Mouse (Mus musculus) cerebellum, adult 2 months (tissue): ENCODE data around the gene Acsm4. TPM values are rescaled to one million over a fixed set of nuclear protein-coding genes. Genes with fewer than 3 reads are reported as not detected.

ENCODE experiments used
- DNase-seq, 2 experiments: peaks; one replicate each; pipeline ENCODE4 v3.0.0; 2021
- H3K27ac ChIP-seq: fragments of 200-500 bp; 2 replicates; pipeline ENCODE4 v1.5.1; 2012; ENCODE audit warnings: low read length, control low read depth, inconsistent platforms; ENCODE audit not compliant: insufficient read depth
- H3K27me3 ChIP-seq: fragments of 200-500 bp; 2 replicates; pipeline ENCODE4 v1.6.1; 2012; ENCODE audit warnings: inconsistent platforms, mild to moderate bottlenecking, low read length, moderate library complexity; ENCODE audit not compliant: control insufficient read depth, insufficient read depth
- H3K4me1 ChIP-seq: fragments of 200-500 bp; 2 replicates; pipeline ENCODE4 v1.6.1; 2011; ENCODE audit warnings: low read length; ENCODE audit not compliant: control insufficient read depth, insufficient read depth
- H3K4me3 ChIP-seq: fragments of 200-500 bp; replicated peaks from 2 replicates; pipeline ENCODE3; 2011; ENCODE audit warnings: mild to moderate bottlenecking, low read depth, low read length, control low read depth; ENCODE audit not compliant: insufficient read depth
- CTCF ChIP-seq: fragments of 200-500 bp; IDR thresholded peaks from 2 replicates; pipeline ENCODE4 v1.5.1; 2011; ENCODE audit warnings: low read depth, mild to moderate bottlenecking, control low read depth, low read length, moderate library complexity, borderline replicate concordance; ENCODE audit not compliant: insufficient read depth
- POLR2A ChIP-seq: fragments of 200-500 bp; IDR thresholded peaks from 2 replicates; pipeline ENCODE4 v1.6.1; 2011; ENCODE audit warnings: low read length, control low read depth, borderline replicate concordance; ENCODE audit not compliant: insufficient read depth
- WGBS: fragments of 180-500 bp; shearing (Covaris S2); methylation state at CpG from one replicate; pipeline ENCODE4 v1.1.7; 2018; 5-methylcytosine and 5-hydroxymethylcytosine counted together
- polyA plus RNA-seq: library from polyadenylated mRNA; depleted of rRNA; stranded (reverse); fragments of >200 nt; gene quantifications from 2 replicates; pipeline ENCODE4 v1.2.3, GENCODE M21; 2012; rRNA removed

Gene Acsm4
- polyA plus RNA-seq, 1 experiment, result not detected

- Histone ChIP-seq H3K4me1 (no peaks in the 10 kb centered on the region), H3K27me3 (no peaks in the 10 kb centered on the region), H3K4me3 (no peak overlapping the region), H3K27ac (no peak overlapping the region)
- DNase-seq, result no peak
- 10% methylated on average over 34 of the region's 34 CpGs for WGBS
- no peak for TF ChIP-seq POLR2A
- TF ChIP-seq CTCF, result no peak
These were observed 54.5 kb downstream of the Acsm4 start for GRCm38 (mm10) chr7:119744321-119744720.

- TF ChIP-seq CTCF (no peak), POLR2A (no peak)
- no peak for DNase-seq
- no peaks in the 10 kb centered on the region for H3K27me3 ChIP-seq
- no peak overlapping the region for H3K27ac ChIP-seq
- no peak overlapping the region for H3K4me3 ChIP-seq
- whole genome bisulfite sequencing, result 5% methylated on average over 1 of the region's 1 CpGs
- H3K4me1 ChIP-seq, result no peaks in the 10 kb centered on the region
These were observed 56.0 kb downstream of the Acsm4 start for GRCm38 (mm10) chr7:119745869-119746268.

- DNase-seq, result no peak
- no peak overlapping the region for H3K4me3 ChIP-seq
- no peaks in the 10 kb centered on the region for H3K4me1 ChIP-seq
- H3K27ac ChIP-seq, result no peak overlapping the region
- WGBS, result 75% methylated on average over 2 of the region's 2 CpGs
- H3K27me3 ChIP-seq, result no peaks in the 10 kb centered on the region
- TF ChIP-seq POLR2A, result no peak
- TF ChIP-seq CTCF, result no peak
These were observed 58.9 kb downstream of the Acsm4 start for GRCm38 (mm10) chr7:119748761-119749160.

- no peak for TF ChIP-seq POLR2A
- TF ChIP-seq CTCF, result no peak
- Histone ChIP-seq H3K27ac (no peak overlapping the region), H3K4me1 (no peaks in the 10 kb centered on the region), H3K27me3 (no peaks in the 10 kb centered on the region), H3K4me3 (no peak overlapping the region)
- DNase-seq, result no peak
- 37% methylated on average over 2 of the region's 2 CpGs for WGBS
These were observed 60.1 kb downstream of the Acsm4 start for GRCm38 (mm10) chr7:119749942-119750341.

- no peaks in the 10 kb centered on the region for H3K27me3 ChIP-seq
- no peaks in the 10 kb centered on the region for H3K4me1 ChIP-seq
- WGBS, result 93% methylated on average over 1 of the region's 1 CpGs
- no peak overlapping the region for H3K4me3 ChIP-seq
- DNase-seq, result no peak
- no peak for TF ChIP-seq POLR2A
- TF ChIP-seq CTCF, result no peak
- H3K27ac ChIP-seq, result no peak overlapping the region
These were observed 63.9 kb downstream of the Acsm4 start for GRCm38 (mm10) chr7:119753696-119754095.

GRCm38 (mm10) chr7:119760527-119760951, 70.7 kb downstream of the Acsm4 start, which contains the start of gene Acsm3:
TSS of gene Acsm3 (plus strand) at chr7:119760923.
- Histone ChIP-seq H3K4me1 (no peaks in the 10 kb centered on the region), H3K27ac (no peak within 1 kb of the TSS), H3K27me3 (no peaks in the 10 kb centered on the region), H3K4me3 (no peak within 1 kb of the TSS)
- TF ChIP-seq POLR2A (no peak), CTCF (no peak)
- 86% methylated on average over 11 of the region's 11 CpGs for WGBS
- no peak for DNase-seq

GRCm38 (mm10) chr7:119762166-119762697, 72.4 kb downstream of the Acsm4 start:
- Histone ChIP-seq H3K27ac (no peak overlapping the region), H3K4me3 (no peak overlapping the region)
- 58% methylated on average over 4 of the region's 4 CpGs for WGBS

More at GRCm38 (mm10) chr7:119762166-119762697, 72.4 kb downstream of the Acsm4 start:
- TF ChIP-seq CTCF, result no peak
- TF ChIP-seq POLR2A, result no peak
- DNase-seq, result no peak
- H3K27me3 ChIP-seq, result no peaks in the 10 kb centered on the region
- H3K4me1 ChIP-seq, result no peaks in the 10 kb centered on the region

Other genes with a start within 250 kb of the Acsm4 start
- not detected in 2 replicates for gene Gp2, start 230.7 kb upstream of the Acsm4 start, polyA plus RNA-seq
- not detected in 2 replicates for gene Umod, start 210.7 kb upstream of the Acsm4 start, polyA plus RNA-seq
- gene Acsm5, start 170.6 kb upstream of the Acsm4 start, polyA plus RNA-seq, result 1.1 and 1.5 TPM in 2 replicates
- gene Pdilt, start 166.5 kb upstream of the Acsm4 start, polyA plus RNA-seq, result not detected in 2 replicates
- gene Acsm2, start 135.7 kb upstream of the Acsm4 start, polyA plus RNA-seq, result not detected in 2 replicates
- gene Acsm1, start 83.0 kb upstream of the Acsm4 start, polyA plus RNA-seq, result not detected in 2 replicates
- gene Thumpd1, start 30.8 kb downstream of the Acsm4 start, polyA plus RNA-seq, result 27.9 and 28.4 TPM in 2 replicates
- gene Acsm3, start 70.9 kb downstream of the Acsm4 start, polyA plus RNA-seq, result 0.10 and 0.23 TPM in 2 replicates
- 4.8 and 6.4 TPM in 2 replicates for gene Rexo5, start 104.0 kb downstream of the Acsm4 start, polyA plus RNA-seq
- 5.9 TPM in 2 replicates for gene Eri2, start 104.0 kb downstream of the Acsm4 start, polyA plus RNA-seq
- gene Lyrm1, start 205.8 kb downstream of the Acsm4 start, polyA plus RNA-seq, result 16.6 and 19.4 TPM in 2 replicates
- 10.4 and 10.8 TPM in 2 replicates for gene Dcun1d3, start 206.3 kb downstream of the Acsm4 start, polyA plus RNA-seq